Mouse (Mus musculus) liver, embryonic 14.5 days (tissue): ENCODE results near the gene Grb14.

Experiments
- CTCF ChIP-seq: IDR thresholded peaks from 2 replicates; pipeline ENCODE4 v1.5.1; 2016; ENCODE audit warnings: antibody characterized with exemption, low read depth, control low read depth
- EP300 ChIP-seq: IDR thresholded peaks from 2 replicates; pipeline ENCODE4 v1.6.1; 2016; ENCODE audit warnings: antibody characterized with exemption, low read depth

DNA sequence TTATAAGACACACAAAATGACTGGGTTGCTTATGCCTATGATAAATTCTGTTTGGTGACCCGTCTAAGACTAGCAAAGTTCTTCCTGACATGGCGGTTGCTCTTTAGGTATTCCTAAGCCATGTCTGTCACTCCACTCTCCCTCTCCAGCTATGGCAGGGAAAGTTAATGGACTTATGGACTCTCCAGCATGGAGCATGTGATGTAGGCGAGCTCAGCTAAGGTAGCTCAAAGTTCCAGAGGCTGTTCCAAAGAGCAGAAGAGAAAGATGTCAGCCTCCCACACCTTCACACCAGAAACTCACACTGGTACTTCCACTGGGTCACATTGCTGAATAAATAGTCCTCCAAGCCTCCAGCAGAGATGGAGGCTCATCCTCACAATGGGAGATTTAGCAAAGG is 22.2 kb downstream of the Grb14 start:
- TF ChIP-seq EP300 (no peak), CTCF (no peak)
